Mouse (Mus musculus) megakaryocyte-erythroid progenitor cell, adult 5 weeks (primary cell): ENCODE data around the gene Slc25a47. TPM values are rescaled to one million over a fixed set of nuclear protein-coding genes. Genes with fewer than 3 reads are reported as not detected.

Experiments
- polyA plus RNA-seq: library from polyadenylated mRNA; stranded (reverse); fragments of >175 nt; gene quantifications from 2 replicates; pipeline ENCODE4 v1.2.3, GENCODE M21; 2012

Gene Slc25a47
- 2.6 and 2.8 TPM in 2 replicates for polyA plus RNA-seq

GRCm38 (mm10) chr12:108835840-108836409, at the start of gene Slc25a47, which contains the start of gene Slc25a29:
TSS of gene Slc25a47 (plus strand) at chr12:108836046.
TSS of gene Slc25a29 (minus strand) at chr12:108835883.

GRCm38 (mm10) chr12:108792546-108793452, 43.0 kb upstream of the Slc25a47 start, which contains the start of gene Yy1:
TSS of gene Yy1 (plus strand) at chr12:108792973.

GRCm38 (mm10) chr12:108892989-108893714, 57.3 kb downstream of the Slc25a47 start, which contains the start of gene Wdr25:
TSS of gene Wdr25 (plus strand) at chr12:108893631.

GRCm38 (mm10) chr12:108893715-108894431, 58.0 kb downstream of the Slc25a47 start, which contains the start of gene Wars:
TSS of gene Wars (minus strand) at chr12:108894174.

Other genes starting within 250 kb of the Slc25a47 start
- gene Degs2, start 133.7 kb upstream of the Slc25a47 start, polyA plus RNA-seq = 0.05 and 0.76 TPM in 2 replicates
- 39.2 and 60.7 TPM in 2 replicates for gene Yy1, start 43.1 kb upstream of the Slc25a47 start, polyA plus RNA-seq
- 2.7 and 2.8 TPM in 2 replicates for gene Slc25a29, start 163 bp upstream of the Slc25a47 start, polyA plus RNA-seq
- gene Wdr25, start 57.6 kb downstream of the Slc25a47 start, polyA plus RNA-seq = 3.9 and 6.1 TPM in 2 replicates
- 27.7 and 31.9 TPM in 2 replicates for gene Wars, start 58.1 kb downstream of the Slc25a47 start, polyA plus RNA-seq
- 2.2 and 5.1 TPM in 2 replicates for gene Begain, start 232.2 kb downstream of the Slc25a47 start, polyA plus RNA-seq